Mouse (Mus musculus) myocyte (in vitro differentiated cells): ENCODE measurements at regions not wholly inside any gene's neighbourhood (a gene's known extent, or its start where the extent isn't known, plus 50 kb on each side); places are given as distances from the start of the nearest gene placed in this dataset.

Experiments used
- H3K27me3 ChIP-seq: one replicate; pipeline ENCODE4 v1.6.1; 2011; ENCODE audit not compliant: control insufficient read depth, insufficient read depth, insufficient read length
- H3K36me3 ChIP-seq: one replicate; pipeline ENCODE4 v1.6.1; 2011; ENCODE audit not compliant: control insufficient read depth, insufficient read depth
- H3K4me2 ChIP-seq: one replicate; pipeline ENCODE4 v1.6.1; 2011; ENCODE audit warnings: low read depth, control low read depth
- H3K4me3 ChIP-seq: one replicate; pipeline ENCODE4 v1.5.1; 2011; ENCODE audit warnings: mild to moderate bottlenecking, control low read depth, moderate library complexity
- H3K79me2 ChIP-seq: one replicate; pipeline ENCODE4 v1.6.1; 2011; ENCODE audit not compliant: control insufficient read depth, insufficient read depth
- H3ac ChIP-seq: one replicate; pipeline ENCODE4 v1.6.1; 2011; ENCODE audit not compliant: control insufficient read depth, insufficient read length
- CEBPB ChIP-seq: IDR thresholded peaks from 2 replicates; pipeline ENCODE4 v1.6.1; 2011; ENCODE audit warnings: mild to moderate bottlenecking, moderate library complexity; ENCODE audit not compliant: poor library complexity, insufficient read depth, severe bottlenecking
- E2F4 ChIP-seq: IDR thresholded peaks from one replicate; pipeline ENCODE4 v1.6.1; 2011; ENCODE audit warnings: mild to moderate bottlenecking, control low read depth, moderate library complexity; ENCODE audit not compliant: insufficient read depth
- MAX ChIP-seq: IDR thresholded peaks from one replicate; pipeline ENCODE4 v1.6.1; 2011; ENCODE audit warnings: low read depth, mild to moderate bottlenecking, control low read depth
- MYOD1 ChIP-seq, 3 experiments: IDR thresholded peaks; one replicate each; pipeline ENCODE4 v1.6.1; 2011; ENCODE audit warnings: control low read depth in 2 of 3, low read depth in 2 of 3, mild to moderate bottlenecking in 2 of 3, moderate library complexity in 1 of 3; ENCODE audit not compliant: insufficient read length in 2 of 3, control insufficient read depth in 1 of 3
- MYOG ChIP-seq, 3 experiments: IDR thresholded peaks; one replicate each; pipeline ENCODE4 v1.6.1; 2011; ENCODE audit warnings: control low read depth in 2 of 3, low read depth in 2 of 3, mild to moderate bottlenecking in 2 of 3; ENCODE audit not compliant: insufficient read length in 2 of 3, control insufficient read depth in 1 of 3, insufficient read depth in 1 of 3
- POLR2A ChIP-seq: IDR thresholded peaks from one replicate; pipeline ENCODE4 v1.6.1; 2011; ENCODE audit warnings: low read depth, mild to moderate bottlenecking, control low read depth, moderate library complexity; ENCODE audit not compliant: insufficient read length
- POLR2AphosphoS2 ChIP-seq: IDR thresholded peaks from one replicate; pipeline ENCODE4 v1.6.1; 2011; ENCODE audit warnings: low read depth, control low read depth; ENCODE audit not compliant: insufficient read length
- REST ChIP-seq: IDR thresholded peaks from one replicate; pipeline ENCODE4 v1.6.1; 2011; ENCODE audit warnings: mild to moderate bottlenecking, control low read depth, moderate library complexity; ENCODE audit not compliant: insufficient read depth, insufficient read length
- SRF ChIP-seq: IDR thresholded peaks from one replicate; pipeline ENCODE4 v1.6.1; 2011; ENCODE audit warnings: low read depth; ENCODE audit not compliant: control insufficient read depth, insufficient read length
- TCF12 ChIP-seq: IDR thresholded peaks from one replicate; pipeline ENCODE4 v1.6.1; 2011; ENCODE audit warnings: mild to moderate bottlenecking, control low read depth; ENCODE audit not compliant: poor library complexity, insufficient read depth, severe bottlenecking
- TCF3 ChIP-seq: IDR thresholded peaks from one replicate; pipeline ENCODE4 v1.6.1; 2011; ENCODE audit warnings: low read depth, control low read depth; ENCODE audit not compliant: insufficient read length
- USF1 ChIP-seq: IDR thresholded peaks from one replicate; pipeline ENCODE4 v1.6.1; 2011; ENCODE audit warnings: low read depth, mild to moderate bottlenecking, control low read depth, moderate library complexity

DNA sequence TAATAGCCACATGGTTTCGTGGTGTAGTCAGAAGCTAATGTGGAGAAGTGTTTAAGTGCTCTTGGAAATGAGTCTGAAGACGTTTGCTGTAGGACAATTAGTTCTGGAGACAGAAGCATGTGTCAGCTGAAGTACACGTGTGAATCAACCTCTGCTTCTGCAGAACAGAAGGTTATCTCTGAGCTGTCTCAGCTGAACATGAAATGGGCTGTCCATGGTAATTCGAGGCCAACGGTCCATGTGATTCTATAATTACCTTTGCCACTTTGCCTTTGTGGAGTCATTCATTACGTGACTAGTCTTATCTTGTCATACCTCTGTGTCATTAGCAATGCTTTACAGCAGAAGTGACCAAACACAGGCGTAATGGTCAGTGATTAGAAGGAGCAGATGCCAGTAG is 295.6 kb upstream of the Veph1 start:
- Histone ChIP-seq H3ac (no peak overlapping the region), H3K27me3 (no peaks in the 10 kb centered on the region), H3K4me3 (no peak overlapping the region), H3K36me3 (no peaks in the 10 kb centered on the region), H3K4me2 (no peak overlapping the region), H3K79me2 (no peaks in the 10 kb centered on the region)
- TF ChIP-seq TCF12 = no peak
- TF ChIP-seq USF1 = no peak
- no peak for TF ChIP-seq POLR2A
- TF ChIP-seq POLR2AphosphoS2 = no peak
- TF ChIP-seq MAX = no peak
- TF ChIP-seq MYOD1 (IDR thresholded peaks at IDR 0.05; ENCODE audit: control insufficient read depth in 1 of 3, insufficient read length in 2 of 3, low read depth in 2 of 3) = no peak
- TF ChIP-seq REST = no peak
- no peak for TF ChIP-seq TCF3
- no peak for TF ChIP-seq MYOG (IDR thresholded peaks at IDR 0.05; ENCODE audit: control insufficient read depth in 1 of 3, insufficient read depth in 1 of 3, insufficient read length in 2 of 3, low read depth in 2 of 3)
- TF ChIP-seq E2F4 = no peak
- no peak for TF ChIP-seq CEBPB

DNA sequence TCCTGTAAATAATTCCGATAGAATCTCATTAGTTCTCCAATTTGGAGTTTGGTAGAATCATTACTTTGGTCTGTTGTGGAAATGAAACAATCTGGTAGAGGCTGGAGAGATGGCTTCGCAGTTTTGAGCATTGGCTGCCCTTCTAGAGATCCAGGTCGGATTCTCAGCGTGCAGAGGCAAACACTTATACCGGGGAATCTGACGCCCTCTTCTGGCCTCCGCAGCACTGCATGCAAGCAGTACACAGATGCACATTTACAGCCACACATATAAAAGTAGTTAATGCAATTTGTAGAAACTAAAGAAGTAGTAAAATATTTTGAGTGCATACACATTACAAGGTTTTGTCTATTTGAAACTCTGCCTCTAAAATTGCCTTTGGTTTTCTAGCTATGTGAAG is 294.1 kb upstream of the Veph1 start:
- Histone ChIP-seq H3K4me2 (no peak overlapping the region), H3ac (no peak overlapping the region), H3K27me3 (no peaks in the 10 kb centered on the region), H3K4me3 (no peak overlapping the region), H3K79me2 (no peaks in the 10 kb centered on the region), H3K36me3 (no peaks in the 10 kb centered on the region)
- TF ChIP-seq MAX (no peak), MYOD1 (IDR thresholded peaks at IDR 0.05; ENCODE audit: control insufficient read depth in 1 of 3, insufficient read length in 2 of 3, low read depth in 2 of 3) (no peak), SRF (no peak), TCF3 (no peak), POLR2AphosphoS2 (no peak), REST (no peak), CEBPB (no peak), TCF12 (no peak), MYOG (IDR thresholded peaks at IDR 0.05; ENCODE audit: control insufficient read depth in 1 of 3, insufficient read depth in 1 of 3, insufficient read length in 2 of 3, low read depth in 2 of 3) (no peak)

DNA sequence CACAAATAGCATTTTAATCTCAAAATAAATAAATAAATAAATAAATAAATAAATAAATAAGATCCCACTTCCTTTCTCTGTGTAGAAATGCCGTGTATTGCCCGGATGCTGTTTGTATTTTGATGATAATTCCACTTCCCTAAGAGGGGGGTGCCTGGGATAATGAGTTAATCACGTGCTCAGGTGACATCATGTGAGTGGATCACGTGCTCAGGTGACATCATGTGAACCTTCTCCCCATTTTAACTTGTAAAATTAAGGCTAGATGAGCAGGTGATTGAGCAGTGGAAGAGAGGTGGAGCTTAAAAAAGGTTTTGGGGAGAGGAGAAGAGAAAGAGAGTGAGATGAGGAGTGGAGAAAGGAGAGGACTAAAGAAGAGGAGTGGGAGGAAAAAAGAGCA is 292.8 kb upstream of the Veph1 start:
- no peak overlapping the region for H3K4me3 ChIP-seq
- H3ac ChIP-seq = no peak overlapping the region
- no peak for TF ChIP-seq MYOD1 (IDR thresholded peaks at IDR 0.05; ENCODE audit: control insufficient read depth in 1 of 3, insufficient read length in 2 of 3, low read depth in 2 of 3)
- TF ChIP-seq CEBPB = no peak
- no peak for TF ChIP-seq E2F4
- TF ChIP-seq SRF = no peak
- TF ChIP-seq REST = no peak
- no peak for TF ChIP-seq USF1
- no peak for TF ChIP-seq POLR2A
- no peak for TF ChIP-seq MAX
- TF ChIP-seq TCF3 = no peak
- no peak for TF ChIP-seq POLR2AphosphoS2
- no peak for TF ChIP-seq TCF12
- H3K79me2 ChIP-seq = no peaks in the 10 kb centered on the region
- H3K36me3 ChIP-seq = no peaks in the 10 kb centered on the region
- H3K27me3 ChIP-seq = no peaks in the 10 kb centered on the region
- no peak overlapping the region for H3K4me2 ChIP-seq

DNA sequence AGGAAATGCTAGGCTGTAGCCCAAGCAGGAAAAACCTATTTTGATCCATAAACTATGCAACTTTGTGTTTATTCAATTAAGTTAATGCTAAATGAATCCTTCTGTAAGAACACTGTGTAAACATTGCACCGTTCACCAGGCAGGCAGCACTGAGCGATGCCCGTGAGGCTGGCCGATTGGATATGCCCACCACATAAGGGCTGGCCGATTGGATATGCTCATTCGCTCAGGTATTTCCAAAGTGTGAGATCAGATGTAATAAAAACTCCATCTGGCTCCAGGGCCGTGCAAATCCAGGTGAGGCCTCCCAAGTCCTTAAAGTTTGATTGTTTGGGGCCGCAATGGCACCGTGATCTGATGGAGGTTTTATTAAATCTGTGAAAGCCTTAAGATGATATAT is 288.2 kb upstream of the Veph1 start:
- Histone ChIP-seq H3K4me2 (no peak overlapping the region), H3ac (no peak overlapping the region), H3K36me3 (no peaks in the 10 kb centered on the region), H3K79me2 (no peaks in the 10 kb centered on the region), H3K27me3 (no peaks in the 10 kb centered on the region), H3K4me3 (no peak overlapping the region)
- TF ChIP-seq MAX = no peak
- TF ChIP-seq TCF3 = no peak
- no peak for TF ChIP-seq POLR2A
- no peak for TF ChIP-seq MYOG (IDR thresholded peaks at IDR 0.05; ENCODE audit: control insufficient read depth in 1 of 3, insufficient read depth in 1 of 3, insufficient read length in 2 of 3, low read depth in 2 of 3)
- no peak for TF ChIP-seq E2F4
- TF ChIP-seq POLR2AphosphoS2 = no peak

DNA sequence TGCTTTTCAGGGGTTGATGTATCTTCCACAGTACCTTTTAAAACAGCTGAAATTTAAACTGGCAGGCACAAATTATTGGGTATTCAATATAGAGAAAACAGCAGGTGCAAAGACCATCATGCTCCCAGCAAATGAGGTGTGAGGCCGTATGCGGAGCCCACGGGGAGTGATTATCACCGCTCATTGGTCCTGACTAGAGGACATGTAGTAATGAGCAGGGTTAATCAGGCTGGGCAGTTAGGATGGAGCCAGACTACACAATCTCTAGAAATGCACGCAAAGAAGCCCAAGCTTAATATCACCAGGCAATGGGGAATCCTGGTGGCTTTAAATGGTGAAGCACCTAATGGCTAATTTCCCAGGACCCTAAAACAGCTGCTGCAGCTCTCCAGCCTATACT is 287.5 kb upstream of the Veph1 start:
- no peak overlapping the region for H3K4me3 ChIP-seq
- no peaks in the 10 kb centered on the region for H3K27me3 ChIP-seq
- no peak overlapping the region for H3K4me2 ChIP-seq
- H3K79me2 ChIP-seq = no peaks in the 10 kb centered on the region
- no peak overlapping the region for H3ac ChIP-seq
- H3K36me3 ChIP-seq = no peaks in the 10 kb centered on the region
- TF ChIP-seq REST (no peak), MAX (no peak), TCF3 (no peak), MYOD1 (IDR thresholded peaks at IDR 0.05; ENCODE audit: control insufficient read depth in 1 of 3, insufficient read length in 2 of 3, low read depth in 2 of 3) (no peak), POLR2AphosphoS2 (no peak), SRF (no peak), USF1 (no peak)
